Mouse (Mus musculus): ENCODE results near the gene Banp.
A peak's percentile ranks its signal among the peaks of the same experiment; 100 is the strongest.

Gene Banp

DNA sequence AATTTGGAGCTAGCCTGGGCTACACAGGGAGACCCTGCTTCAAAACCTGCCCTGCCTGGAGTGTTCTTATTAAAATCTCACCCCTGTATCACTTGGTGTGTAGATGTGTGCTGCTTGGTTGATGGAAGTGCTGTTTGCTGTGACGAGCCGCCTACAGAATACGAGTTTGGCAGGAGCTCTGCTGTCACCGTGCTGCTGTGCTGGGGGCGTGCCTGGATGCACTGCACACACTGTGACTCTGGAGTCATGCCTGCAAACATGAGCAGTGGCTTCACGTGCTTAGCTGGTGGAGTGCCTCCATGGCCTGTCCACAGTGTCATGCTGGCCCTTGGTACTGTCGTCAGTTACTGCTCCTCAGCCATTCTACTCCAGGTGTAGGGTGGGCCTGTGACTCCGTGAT lies 109.4 kb downstream of the Banp start:
- peak; percentile 33 for DNase-seq (ENCODE audit: low spot score)

DNA sequence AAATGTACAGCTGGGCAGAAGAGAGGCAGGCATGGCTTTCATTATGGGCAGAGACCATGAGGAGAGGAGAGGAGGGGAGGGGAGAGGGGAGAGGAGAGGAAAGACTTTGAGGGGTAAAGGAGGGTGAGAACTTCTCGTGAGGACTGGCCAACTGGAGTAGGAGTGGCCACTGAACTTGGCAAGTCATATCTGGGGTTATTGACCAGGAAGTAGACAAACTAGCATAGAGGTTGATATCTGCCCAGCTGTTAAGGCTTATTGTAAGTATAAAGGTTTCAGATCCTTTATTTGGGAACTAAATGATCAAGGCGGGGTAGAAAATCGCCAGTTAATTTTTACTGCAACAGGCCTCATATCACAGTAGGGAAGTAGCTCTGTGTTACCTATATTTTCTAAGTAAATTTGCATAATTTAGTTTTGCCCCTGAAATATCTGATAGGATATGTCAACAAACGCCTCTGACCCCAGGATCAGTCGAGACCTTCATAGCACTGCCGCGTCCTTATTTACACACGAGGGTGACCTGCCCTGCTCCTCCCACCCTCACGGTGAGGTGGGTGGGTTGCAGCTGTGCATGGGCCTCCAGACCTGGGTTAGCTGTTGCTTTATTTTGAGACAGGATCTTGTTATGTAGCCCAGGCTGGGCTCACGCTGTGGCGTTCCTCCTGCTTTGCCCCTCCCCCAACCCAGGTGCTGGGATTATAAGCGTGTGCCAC lies 113.1 kb downstream of the Banp start:
- DNase-seq (ENCODE audit: low spot score): no peak

DNA sequence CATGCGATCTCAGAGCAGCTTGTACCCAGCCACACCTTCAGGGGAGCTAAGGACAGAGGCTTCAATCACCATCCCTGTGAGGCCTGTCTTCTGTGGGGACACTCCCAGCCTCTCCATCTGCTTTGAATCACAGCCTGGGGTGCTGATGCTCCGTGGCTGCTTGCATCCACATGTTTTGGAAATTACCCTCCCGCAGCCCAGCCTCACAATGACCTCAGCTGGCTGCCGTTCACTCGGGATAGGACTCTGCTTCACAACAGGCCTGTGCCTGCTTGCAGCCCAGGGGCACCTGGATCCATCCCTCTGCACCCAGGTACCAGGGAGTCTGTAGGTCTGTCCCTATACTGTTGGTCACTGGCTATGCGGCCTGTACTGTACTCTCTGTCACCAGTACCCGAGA lies 114.8 kb downstream of the Banp start:
- DNase-seq (ENCODE audit: low spot score): peak; percentile 47

DNA sequence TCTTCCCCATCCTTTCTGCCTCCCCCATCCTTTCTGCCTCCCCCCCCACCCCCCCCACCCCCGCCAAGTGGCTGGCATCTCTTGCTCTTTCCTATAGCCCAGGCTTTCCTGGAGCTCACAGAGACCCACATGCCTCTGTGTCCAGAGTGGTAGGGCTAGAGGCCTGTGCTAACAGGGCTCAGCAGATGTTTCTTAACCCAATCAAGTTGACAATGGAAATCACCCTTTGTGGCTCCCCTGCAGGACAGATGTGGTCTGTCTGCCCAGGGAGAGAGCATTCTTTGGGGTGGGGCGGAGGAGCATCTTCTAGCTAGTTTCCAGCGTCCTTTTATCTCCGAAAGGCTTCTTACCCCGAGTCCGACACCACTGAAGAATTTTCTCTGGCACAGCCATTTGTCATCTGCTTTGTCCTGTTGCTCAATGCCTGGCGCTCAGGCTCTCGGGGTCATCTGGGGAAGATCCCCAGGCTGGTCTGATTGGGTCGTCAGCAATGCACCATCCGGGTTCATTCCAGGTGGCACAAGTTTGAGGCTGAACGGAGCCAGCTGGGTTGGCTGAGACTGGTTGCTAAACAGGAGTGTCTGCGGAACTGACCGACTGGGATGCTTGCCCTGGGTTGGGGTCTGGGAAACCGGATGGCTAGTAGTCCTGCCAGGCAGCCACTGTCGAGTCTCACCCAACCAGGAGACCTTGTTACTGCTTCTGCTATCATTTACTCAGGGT lies 118.4 kb downstream of the Banp start:
- DNase-seq (ENCODE audit: low spot score): no peak

DNA sequence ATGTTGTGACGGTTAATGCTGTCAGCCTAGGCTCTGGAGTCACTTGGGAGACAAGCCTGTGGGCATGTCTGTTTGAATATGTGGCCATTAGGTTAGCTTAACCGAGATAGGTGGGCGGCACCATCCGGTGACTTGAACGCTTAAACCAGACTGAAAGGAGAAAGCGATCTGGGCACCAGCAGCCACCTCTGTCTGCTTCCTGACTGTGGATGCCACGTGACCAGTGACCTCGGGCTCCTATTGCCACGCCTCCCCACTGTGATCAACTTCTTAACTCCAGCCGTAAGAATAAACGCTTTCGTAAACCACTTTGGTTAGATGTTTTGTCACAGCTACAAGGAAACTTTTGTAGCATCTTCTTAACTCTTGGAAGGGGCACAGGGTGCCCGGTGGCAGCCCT lies 119.1 kb downstream of the Banp start:
- DNase-seq (ENCODE audit: low spot score): no peak

DNA sequence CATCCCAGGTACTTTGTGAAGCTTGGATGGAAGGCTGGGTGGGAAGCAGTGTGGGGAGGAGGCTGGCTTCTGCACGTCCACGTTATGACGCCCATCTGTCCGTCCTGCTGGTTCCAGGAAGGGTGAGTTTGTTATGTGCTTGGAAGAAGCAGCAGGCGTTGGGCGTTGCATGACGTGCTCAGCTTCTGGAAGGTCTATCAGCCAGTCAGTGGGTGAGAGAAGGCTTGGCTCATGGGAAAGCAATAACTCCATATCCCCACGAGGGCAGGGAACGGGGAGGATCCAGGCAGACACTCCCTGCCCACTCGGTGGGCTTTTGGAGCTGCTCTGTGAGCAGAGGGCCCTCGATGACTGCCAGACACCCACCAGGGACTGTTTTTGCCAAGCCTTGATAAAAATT lies 119.7 kb downstream of the Banp start:
- no peak for DNase-seq (ENCODE audit: low spot score)

DNA sequence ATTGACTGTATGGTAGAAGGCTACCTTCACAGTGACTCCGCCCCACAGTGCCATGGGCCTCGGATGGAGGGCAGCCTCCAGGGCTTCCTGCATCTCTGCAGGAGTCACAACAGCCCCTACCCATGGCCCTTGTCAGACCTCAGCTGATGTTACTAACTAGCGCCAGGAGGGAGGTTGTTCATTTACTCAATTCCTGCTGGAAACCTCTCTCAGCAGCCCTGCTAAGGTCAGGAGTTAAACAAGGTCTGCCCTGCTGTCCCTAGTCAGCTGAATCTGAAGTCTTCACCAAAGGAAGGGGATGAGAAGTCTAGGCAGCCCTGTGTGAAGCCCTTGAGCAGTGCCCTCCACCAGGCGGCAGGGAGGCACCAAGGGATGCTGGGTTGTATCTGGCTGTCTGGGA lies 121.6 kb downstream of the Banp start:
- DNase-seq (ENCODE audit: low spot score): no peak

DNA sequence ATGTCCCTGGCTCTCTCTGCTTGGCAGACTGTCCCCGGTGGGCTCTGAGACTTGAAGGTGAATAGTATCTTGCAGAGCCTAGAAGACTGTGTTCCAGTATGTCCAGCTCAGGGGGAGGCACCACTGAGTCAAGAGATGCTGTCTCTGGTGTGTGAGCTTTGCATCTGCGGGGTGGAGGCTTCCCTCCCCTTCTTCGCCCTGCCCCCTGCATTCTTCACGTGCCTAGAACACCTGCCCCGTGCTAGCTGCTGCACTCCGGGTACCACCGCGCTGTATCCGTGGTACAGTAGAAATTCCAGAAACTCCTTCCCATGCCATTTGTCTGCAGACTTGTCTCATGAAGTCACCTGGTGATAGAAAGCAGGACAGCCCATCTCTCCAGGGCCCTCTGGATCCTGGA lies 124.4 kb downstream of the Banp start:
- no peak for DNase-seq (ENCODE audit: low spot score)

DNA sequence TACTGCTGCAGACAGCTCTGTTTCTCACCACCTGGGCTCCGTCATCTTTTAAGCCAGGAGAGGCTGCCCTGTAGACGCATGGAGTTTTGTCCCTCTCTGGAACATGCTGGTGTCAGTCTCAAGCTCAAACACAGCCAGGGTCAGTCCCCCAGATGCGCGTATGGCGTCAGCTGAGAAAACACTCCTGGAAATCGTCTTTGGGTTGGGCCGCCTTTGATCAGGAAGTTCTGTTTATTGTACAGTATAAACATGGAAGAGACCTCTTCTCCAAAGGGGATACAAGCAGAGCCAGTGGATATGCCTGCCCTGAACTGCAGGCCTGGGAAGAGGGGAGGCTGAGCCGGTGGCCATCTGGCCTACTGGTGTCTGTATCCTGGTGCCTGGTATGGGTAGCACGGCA lies 124.9 kb downstream of the Banp start:
- peak; percentile 40 for DNase-seq (ENCODE audit: low spot score)

DNA sequence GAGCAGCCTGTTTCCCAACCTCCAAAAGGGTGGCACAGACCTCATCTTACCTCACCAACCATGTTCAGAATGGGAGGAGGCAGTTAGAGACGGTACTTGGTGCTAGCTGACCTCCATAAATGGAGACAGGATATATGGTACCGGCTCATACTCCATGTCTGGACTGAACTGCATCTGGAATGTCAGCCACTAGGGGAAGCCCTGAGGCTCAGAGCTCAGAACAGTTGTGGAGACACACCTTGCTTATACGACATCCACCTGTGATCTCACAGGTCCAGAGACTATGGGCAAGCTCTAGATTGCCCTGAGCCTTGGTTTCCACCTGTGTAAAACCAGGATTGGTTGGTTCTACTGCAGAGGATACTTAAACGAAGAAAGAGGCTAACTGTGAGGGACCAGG lies 125.4 kb downstream of the Banp start:
- no peak for DNase-seq (ENCODE audit: low spot score)

DNA sequence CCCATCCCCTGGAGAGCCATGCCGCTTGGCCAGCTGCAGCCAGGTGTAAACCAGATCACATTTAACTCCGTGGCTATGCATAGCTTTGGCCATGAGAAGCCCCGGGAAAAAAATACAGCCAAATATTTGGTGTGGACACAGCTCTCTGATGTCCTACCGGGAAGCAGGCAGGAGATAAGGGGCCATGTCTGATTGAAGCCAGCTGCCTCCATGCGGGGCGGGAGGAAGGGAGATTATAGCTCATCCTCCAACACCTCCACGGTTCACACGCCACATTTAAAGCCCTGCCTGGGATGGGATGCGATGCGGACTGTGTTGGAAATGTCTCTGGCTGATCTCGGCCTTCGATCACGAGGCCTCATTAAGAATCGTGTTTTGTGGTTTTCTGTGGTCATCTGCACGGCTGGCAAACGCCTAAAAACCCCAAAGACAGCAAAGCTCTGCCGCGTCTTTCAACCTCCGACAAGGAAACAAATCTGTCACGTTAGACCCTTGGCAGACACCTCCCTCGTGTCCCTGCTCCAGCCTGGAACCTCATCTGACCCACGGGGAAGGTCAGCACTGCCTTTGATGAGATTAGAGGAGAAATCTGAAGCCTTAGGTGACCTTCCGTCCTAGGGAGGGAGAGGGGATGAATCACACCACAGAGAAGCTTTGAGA lies 126.8 kb downstream of the Banp start:
- peak; percentile 55 for DNase-seq (ENCODE audit: low spot score)

DNA sequence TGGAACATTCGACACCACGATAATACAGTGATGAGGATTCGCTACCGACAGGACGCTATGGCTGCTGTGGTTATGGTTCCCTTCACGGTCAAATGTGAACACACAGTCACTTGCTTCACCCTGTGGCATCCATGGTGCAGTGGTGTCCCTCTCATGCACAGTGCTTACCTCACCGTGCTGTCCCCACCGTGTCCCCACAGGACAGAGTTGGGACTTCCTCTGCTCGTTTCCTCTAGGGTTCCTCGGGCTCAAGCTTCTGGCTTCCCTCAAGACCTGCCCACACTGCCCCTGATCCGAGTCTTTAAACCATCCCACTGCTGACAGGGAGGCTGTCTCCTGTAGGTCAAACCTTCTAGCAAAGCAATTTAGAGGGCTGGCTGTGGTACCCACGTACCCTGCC lies 128.8 kb downstream of the Banp start:
- no peak for DNase-seq (ENCODE audit: low spot score)

Data from MN1 (cell line).